Mouse (Mus musculus): ENCODE data around the gene Hrh1.

- TF ChIP-seq CTCF (IDR thresholded peaks at IDR 0.05; ENCODE audit: insufficient read depth, low read depth, low read length) = no peak
- no peak for TF ChIP-seq POLR2A (IDR thresholded peaks at IDR 0.05; ENCODE audit: insufficient read depth, low read depth, low read length)
Measured at GRCm38 (mm10) chr6:114397280-114397679, 456 bp upstream of the Hrh1 start.

All from olfactory bulb, adult 2 months (tissue).